Mouse (Mus musculus) heart, embryonic 16.5 days (tissue): Measurements from ENCODE around the gene Ntan1. TPM values are rescaled to one million over a fixed set of nuclear protein-coding genes. Genes with fewer than 3 reads are reported as not detected.
A peak's percentile ranks its signal among the peaks of the same experiment; 100 is the strongest.

Source experiments
- ATAC-seq: fragments of 200-750 bp; cut with Nextera tagmentation; replicated peaks from 2 replicates; pipeline ENCODE4 v1.8.0; 2017; ENCODE audit warnings: moderate number of reproducible peaks; ENCODE audit not compliant: insufficient read depth, low FRiP score; ENCODE audit errors: extremely low read depth
- H3K27ac ChIP-seq: fragments of 300-500 bp; sonication (generic); 2 replicates; pipeline ENCODE4 v1.5.1; 2014; ENCODE audit warnings: mild to moderate bottlenecking, low read length, control low read depth, moderate library complexity
- H3K27me3 ChIP-seq: fragments of 300-500 bp; sonication (generic); 2 replicates; pipeline ENCODE4 v1.6.1; 2014; ENCODE audit warnings: low read length, mixed read lengths; ENCODE audit not compliant: control insufficient read depth, insufficient read depth
- H3K36me3 ChIP-seq: fragments of 300-500 bp; sonication (generic); 2 replicates; pipeline ENCODE4 v1.6.1; 2014; ENCODE audit not compliant: control insufficient read depth, insufficient read depth
- H3K4me1 ChIP-seq: fragments of 300-500 bp; sonication (generic); 2 replicates; pipeline ENCODE4 v1.6.1; 2014; ENCODE audit warnings: low read length, mixed read lengths; ENCODE audit not compliant: control insufficient read depth, insufficient read depth
- H3K4me2 ChIP-seq: fragments of 300-500 bp; sonication (generic); 2 replicates; pipeline ENCODE4 v1.6.1; 2014; ENCODE audit warnings: low read depth, mild to moderate bottlenecking, control low read depth, low read length
- H3K4me3 ChIP-seq: fragments of 300-500 bp; sonication (generic); 2 replicates; pipeline ENCODE4 v1.5.1; 2014; ENCODE audit warnings: mild to moderate bottlenecking, control low read depth, low read length
- H3K9ac ChIP-seq: fragments of 300-500 bp; sonication (generic); 2 replicates; pipeline ENCODE4 v1.6.1; 2014; ENCODE audit warnings: low read length, control low read depth
- H3K9me3 ChIP-seq: fragments of 300-500 bp; sonication (generic); replicated peaks from 2 replicates; pipeline ENCODE4 v1.6.1; 2016; ENCODE audit warnings: low read length; ENCODE audit not compliant: control insufficient read depth
- WGBS: fragments of 180-500 bp; shearing (Covaris S2); extraction: QIAGEN DNeasy Blood & Tissue Kit; methylation state at CpG from one replicate; pipeline ENCODE4 v1.1.7; 2014; 5-methylcytosine and 5-hydroxymethylcytosine counted together
- microRNA-seq: library from miRNA; unstranded; fragments of <30 nt; microRNA quantifications from one replicate; pipeline ENCODE4, GENCODE M21; 2017
- polyA plus RNA-seq: library from polyadenylated mRNA; unstranded; fragments of >200 nt; fragmentation: Nextera tagmentation; extraction: Ambion mirVana; gene quantifications from 2 replicates; pipeline ENCODE4 v1.2.1, GENCODE M21; 2015

Ntan1 gene
- polyA plus RNA-seq, 1 experiment from 2014 or later = 145 TPM

DNA sequence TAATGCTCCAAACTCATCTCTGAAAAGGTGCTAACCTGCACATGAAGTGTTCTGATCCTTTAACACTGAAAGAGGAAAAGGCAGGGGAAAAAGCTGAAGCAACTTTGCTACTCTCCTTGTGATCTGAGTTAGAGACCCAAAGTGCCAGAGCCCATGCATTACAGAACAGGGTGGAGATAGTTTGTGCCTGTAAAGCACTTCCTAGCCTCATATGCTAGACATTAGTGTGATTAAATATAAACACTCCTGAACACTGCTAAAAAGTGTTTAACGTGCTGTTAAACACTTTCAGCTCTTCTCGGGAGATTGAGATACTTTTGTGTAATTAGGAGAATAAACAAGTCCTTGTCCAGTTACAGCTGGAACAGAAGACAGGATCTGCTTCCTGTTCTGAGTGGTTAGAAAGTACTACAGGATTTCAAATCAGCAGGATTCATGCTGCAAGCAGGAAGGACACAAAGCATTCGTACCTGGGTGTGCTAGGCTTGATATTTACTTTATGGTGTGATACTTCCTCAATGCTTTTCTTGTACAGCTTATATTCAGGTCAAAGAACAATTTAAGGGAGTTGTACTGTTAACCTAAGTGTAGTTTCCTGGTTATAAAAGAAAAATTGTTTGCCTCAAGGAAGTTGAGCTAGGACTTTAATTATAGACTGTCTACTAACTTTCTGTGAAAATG, 64.6 kb downstream of the Ntan1 start:
- no peak for ATAC-seq
- H3K27ac ChIP-seq = 0 out of 2 replicates have a peak overlapping the region, but pooled peaks have one; percentile 6
- no peak overlapping the region for H3K9ac ChIP-seq
- H3K9me3 ChIP-seq = no peaks in the 10 kb centered on the region
- H3K4me2 ChIP-seq = no peak overlapping the region
- no peak overlapping the region for H3K4me3 ChIP-seq
- peaks cover 6% of the 10 kb centered on the region for H3K36me3 ChIP-seq
- no peaks in the 10 kb centered on the region for H3K4me1 ChIP-seq
- no peaks in the 10 kb centered on the region for H3K27me3 ChIP-seq
- 46% methylated on average over 3 of the region's 3 CpGs for WGBS

Small RNAs within 50 kb of the gene (microRNA-seq; reads per million reads assigned to microRNA genes)
- not detected for gene Gm27734

Other genes starting within 250 kb of the Ntan1 start
- 29.0 and 29.2 TPM in 2 replicates for gene Parn, start 150.7 kb upstream of the Ntan1 start, polyA plus RNA-seq
- 37.4 and 44.3 TPM in 2 replicates for gene Bfar, start 147.0 kb upstream of the Ntan1 start, polyA plus RNA-seq
- gene 3110001I22Rik, start 146.9 kb upstream of the Ntan1 start, polyA plus RNA-seq = 2.9 and 3.5 TPM in 2 replicates
- gene Pla2g10, start 87.9 kb upstream of the Ntan1 start, polyA plus RNA-seq = 0.43 and 0.56 TPM in 2 replicates
- gene Rrn3, start 38.1 kb upstream of the Ntan1 start, polyA plus RNA-seq = 50.6 and 51.5 TPM in 2 replicates
- gene Pdxdc1, start 84.3 kb downstream of the Ntan1 start, polyA plus RNA-seq = 58.1 and 65.8 TPM in 2 replicates
- 1.7 and 2.3 TPM in 2 replicates for gene Mpv17l, start 84.3 kb downstream of the Ntan1 start, polyA plus RNA-seq
- 0.63 and 0.72 TPM in 2 replicates for gene 2900011O08Rik, start 167.8 kb downstream of the Ntan1 start, polyA plus RNA-seq
- gene Ifitm7, start 168.0 kb downstream of the Ntan1 start, polyA plus RNA-seq = 0.13 TPM in 1 of 2 replicates, not detected in the other